Mouse (Mus musculus): ENCODE data around the gene Dbn1.

Gene Dbn1

GRCm38 (mm10) chr13:55510668-55511491 lies 23.0 kb upstream of the Dbn1 start:
- DNase-seq (ENCODE audit: low spot score in 2 of 2), result no peak

DNA sequence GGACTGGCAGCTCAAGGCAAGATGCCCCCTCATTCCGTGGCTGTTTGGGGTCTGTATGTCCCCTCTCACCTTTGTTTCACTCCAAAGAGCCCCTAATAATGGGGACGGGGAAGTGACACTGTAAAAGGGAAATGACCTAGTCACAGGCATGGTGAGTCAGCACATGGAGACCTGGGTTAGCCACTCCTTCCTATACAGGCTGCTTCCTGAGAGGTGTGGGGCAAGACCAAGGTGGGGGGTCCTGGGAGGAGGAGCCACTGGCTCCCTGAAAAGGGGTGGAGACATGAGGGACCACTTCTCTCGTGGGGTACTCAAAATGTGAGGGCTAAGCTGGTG lies 22.4 kb upstream of the Dbn1 start:
- DNase-seq (ENCODE audit: low spot score in 2 of 2), result no peak

DNA sequence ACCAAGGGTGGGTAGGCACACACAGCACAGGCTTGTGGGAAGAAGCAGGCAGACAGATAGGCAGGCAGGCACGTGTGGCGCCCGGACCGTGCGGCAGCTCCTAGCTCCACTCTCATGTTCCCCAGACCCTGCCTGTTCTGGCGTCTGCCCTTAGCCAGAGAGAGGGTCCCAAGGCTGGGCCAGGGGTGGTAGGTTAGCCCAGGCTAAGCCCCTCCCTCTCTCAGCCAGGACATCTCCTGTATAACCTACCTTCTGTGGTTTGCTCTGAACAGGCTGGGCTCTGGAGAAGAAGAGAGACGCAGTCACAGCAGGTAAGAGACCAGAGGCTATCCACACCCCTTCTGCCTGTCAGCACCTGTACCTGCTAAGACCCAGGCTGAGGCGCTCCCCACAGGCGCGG lies 20.6 kb upstream of the Dbn1 start:
- DNase-seq (ENCODE audit: low spot score in 2 of 2), result no peak

- DNase-seq (ENCODE audit: low spot score in 2 of 2), result no peak
Measured at GRCm38 (mm10) chr13:55507877-55508276, 20.0 kb upstream of the Dbn1 start.

GRCm38 (mm10) chr13:55506697-55507096 lies 18.8 kb upstream of the Dbn1 start:
- DNase-seq (ENCODE audit: low spot score in 2 of 2), result no peak

GRCm38 (mm10) chr13:55505810-55506209 lies 17.9 kb upstream of the Dbn1 start:
- no peak for DNase-seq (ENCODE audit: low spot score in 2 of 2)

DNA sequence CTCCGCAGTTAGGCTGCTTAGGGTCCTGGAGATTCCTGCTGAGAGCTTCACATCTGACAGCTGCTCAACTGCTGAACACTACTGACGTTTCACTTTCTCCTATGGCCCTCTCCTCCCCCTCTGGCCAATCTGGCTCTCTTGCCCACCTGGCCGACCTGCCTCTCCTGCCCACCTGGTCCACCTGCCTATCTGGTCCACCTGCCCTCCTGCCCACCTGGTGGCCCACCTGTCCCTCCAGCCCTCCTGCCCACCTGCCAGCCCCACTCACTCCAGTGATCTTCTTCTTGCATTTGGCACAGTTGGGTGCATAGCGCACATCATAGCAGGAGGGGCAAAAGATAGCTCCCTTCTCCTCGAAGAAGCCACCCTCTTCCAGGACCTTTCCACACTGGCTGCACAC lies 16.5 kb upstream of the Dbn1 start:
- no peak for DNase-seq (ENCODE audit: low spot score in 2 of 2)

DNA sequence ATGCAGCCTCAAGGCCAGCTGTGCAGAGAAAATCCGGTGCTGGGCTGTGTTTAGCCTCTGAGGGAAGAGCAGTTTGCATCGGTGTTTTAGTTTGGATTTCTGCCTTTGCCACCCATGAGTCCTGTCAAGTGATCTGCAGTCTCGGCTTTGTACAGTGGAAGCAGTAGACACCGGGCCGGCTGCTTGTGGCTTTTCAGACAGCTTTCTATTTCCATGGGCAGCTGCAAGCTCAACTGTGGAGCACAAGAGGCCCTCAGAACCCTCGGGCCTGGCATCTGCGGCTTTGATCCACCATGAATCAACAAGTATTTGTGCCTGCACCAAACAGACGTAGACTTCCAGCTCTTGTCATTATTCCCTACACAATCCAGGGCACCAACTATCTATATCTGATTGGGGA lies 14.5 kb upstream of the Dbn1 start:
- DNase-seq (ENCODE audit: low spot score in 2 of 2), result no peak

DNA sequence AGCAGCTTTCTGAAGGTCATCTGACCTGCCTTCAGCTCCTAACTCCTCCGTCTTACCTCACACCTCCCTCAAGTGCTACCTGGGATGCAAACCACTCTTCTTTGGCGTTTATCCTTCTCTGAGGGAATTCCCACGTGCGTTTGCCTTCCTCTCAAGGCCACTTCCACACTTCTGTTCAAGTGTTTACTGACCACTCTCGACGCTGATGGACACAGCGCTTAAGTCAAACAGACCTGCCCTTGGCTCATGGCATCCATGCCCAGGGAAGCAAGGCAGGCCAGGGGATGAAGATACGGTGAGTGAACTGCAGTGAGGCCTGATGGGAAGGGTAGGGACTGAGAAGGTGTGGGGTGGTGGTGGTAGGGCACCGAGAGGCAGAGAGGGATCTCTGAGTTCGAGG lies 12.7 kb upstream of the Dbn1 start:
- no peak for DNase-seq (ENCODE audit: low spot score in 2 of 2)

DNA sequence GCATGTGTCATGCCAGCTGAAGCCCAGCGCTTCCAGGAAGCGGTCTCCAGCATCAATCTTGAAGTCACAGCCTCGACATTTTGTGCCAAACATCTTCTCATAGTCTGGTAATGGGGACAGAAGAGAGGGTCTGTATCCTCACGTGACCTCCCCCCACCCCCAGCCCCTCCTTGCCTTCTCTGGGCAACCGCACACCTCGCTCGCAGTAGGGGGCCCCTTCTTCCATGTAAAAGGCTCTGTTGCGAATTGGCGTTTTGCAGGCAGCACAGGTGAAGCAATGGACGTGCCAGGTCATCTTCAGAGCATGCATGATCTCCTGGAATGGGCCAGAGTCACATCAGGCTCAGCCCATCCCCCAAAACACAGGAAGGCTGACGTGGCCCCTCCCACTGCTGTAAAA lies 11.0 kb upstream of the Dbn1 start:
- no peak for DNase-seq (ENCODE audit: low spot score in 2 of 2)

DNA sequence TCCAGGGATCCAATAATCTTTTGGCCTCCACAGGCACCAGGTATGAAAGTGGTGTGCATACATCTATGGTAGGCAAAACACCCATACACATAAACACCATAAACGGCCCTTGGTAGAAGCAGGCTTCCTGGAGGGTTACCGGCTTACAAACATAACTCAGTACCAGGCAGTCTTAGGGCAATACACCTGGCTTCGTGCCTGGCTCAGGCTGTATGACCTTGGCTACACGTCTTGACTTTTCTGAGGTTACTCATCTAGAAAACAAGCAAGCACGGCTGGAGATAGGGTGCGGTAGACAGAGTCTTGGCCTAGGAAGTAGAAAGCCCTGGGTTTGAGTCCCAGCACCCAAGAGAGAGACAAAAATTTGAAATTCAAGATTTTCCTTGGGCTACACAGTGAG lies 8.8 kb upstream of the Dbn1 start:
- DNase-seq (ENCODE audit: low spot score in 2 of 2), result no peak

- no peak for DNase-seq (ENCODE audit: low spot score in 2 of 2)
Measured at GRCm38 (mm10) chr13:55495702-55496101, 7.8 kb upstream of the Dbn1 start.

GRCm38 (mm10) chr13:55494883-55495621 lies 7.1 kb upstream of the Dbn1 start:
- DNase-seq (ENCODE audit: low spot score in 2 of 2), result peak in 1 of 2 experiments; percentile 28

- no peak for DNase-seq (ENCODE audit: low spot score in 2 of 2)
Measured at GRCm38 (mm10) chr13:55494257-55494656, 6.3 kb upstream of the Dbn1 start.

DNA sequence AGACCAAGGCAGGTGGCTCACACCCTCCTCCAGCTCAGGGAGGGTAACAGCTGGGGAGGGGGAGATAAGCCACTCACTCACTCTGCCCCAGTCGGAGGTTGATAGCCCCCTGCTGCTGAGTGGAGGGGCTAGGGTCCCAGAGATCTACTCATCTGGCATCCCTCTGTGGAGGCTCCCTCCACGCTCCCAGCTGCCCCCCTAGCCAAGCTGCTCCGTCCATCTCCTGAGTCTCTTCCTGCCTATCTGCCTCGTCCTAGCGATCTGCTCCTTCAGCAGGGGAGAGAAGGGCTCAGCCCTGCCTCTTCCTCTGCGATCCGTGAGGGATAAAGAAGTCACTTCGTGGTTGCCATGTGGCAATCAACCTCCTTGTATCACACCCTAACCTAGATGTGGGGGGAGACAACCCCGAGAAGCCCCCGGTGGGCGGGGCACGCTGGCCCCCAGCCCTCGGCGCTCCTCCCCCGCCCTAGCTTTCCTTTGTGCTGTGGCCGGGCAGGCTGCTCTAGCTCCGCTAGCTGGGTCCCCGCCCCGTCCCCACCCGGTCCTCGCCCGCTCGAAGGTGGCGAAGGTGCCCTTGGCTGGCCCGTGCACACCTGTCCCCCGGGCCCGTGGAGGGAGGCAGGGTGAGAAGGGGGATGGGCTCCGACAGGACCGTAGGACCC lies 864 bp downstream of the Dbn1 start:
- peak in 1 of 2 experiments; percentile 26 for DNase-seq (ENCODE audit: low spot score in 2 of 2)

- peak in 1 of 2 experiments; percentile 36 for DNase-seq (ENCODE audit: low spot score in 2 of 2)
Measured at GRCm38 (mm10) chr13:55486029-55486794, 1.7 kb downstream of the Dbn1 start.

GRCm38 (mm10) chr13:55484520-55485088 lies 3.3 kb downstream of the Dbn1 start:
- DNase-seq (ENCODE audit: low spot score in 2 of 2), result no peak

- DNase-seq (ENCODE audit: low spot score in 2 of 2), result peak; percentile 90 to 94
Measured at GRCm38 (mm10) chr13:55483593-55483992, 4.3 kb downstream of the Dbn1 start.

DNA sequence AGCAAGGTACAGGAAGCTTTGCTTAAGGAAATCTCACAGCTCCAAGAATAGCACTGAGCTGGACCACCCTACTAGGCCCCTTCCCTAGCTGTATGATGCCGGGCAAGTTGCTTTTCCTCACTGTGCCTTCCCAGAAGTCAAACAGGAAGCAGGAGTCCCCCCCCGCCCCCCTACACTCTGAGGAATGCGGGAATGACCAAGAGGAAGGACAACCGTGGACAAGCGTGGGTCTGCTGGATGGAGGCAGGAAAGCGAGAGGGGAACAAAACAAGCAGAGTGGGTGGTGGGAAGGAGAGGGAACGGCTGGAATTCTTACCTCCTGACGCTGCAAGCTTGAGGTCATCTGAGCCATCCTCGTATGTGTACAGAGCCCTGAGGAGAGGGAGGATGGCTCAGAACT lies 4.8 kb downstream of the Dbn1 start:
- no peak for DNase-seq (ENCODE audit: low spot score in 2 of 2)

DNA sequence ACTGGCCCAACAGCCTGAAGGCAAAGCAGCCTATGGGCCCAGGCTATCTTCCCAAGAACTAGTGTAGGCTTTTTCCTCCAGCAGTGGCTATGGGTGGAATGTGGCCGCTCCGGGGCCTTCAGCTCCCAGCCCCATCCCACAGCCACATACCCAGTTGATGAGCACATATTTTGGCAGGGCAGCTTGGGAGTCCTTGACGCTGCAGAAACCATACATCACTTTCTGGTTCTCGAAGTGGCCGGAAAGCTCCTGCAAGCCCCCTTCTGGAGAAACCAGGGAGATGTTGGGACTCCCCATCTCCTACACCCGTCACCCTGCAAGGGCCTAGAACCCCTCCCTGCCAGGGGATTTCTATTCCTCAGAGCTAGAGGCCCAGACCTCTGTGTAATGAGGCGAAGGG lies 5.4 kb downstream of the Dbn1 start:
- DNase-seq (ENCODE audit: low spot score in 2 of 2), result no peak

DNA sequence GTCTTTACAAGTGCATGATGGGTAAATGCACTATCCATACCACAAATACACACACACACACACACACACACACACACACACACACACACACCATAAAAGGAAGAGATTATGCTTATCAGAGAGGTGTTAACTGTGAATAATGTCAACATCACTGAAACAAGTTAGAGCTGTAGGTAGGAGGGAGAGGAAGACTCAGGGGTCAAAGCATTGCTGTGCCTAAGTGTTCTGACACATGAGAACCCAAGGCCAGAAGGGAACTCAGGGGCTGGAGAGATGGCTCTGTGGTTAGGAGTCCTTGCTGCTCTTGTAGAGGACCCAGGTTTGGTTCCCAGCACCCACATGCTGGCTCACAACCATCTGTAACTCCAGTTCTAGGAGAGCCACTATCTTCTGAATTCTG lies 8.0 kb downstream of the Dbn1 start:
- DNase-seq (ENCODE audit: low spot score in 2 of 2), result no peak

DNA sequence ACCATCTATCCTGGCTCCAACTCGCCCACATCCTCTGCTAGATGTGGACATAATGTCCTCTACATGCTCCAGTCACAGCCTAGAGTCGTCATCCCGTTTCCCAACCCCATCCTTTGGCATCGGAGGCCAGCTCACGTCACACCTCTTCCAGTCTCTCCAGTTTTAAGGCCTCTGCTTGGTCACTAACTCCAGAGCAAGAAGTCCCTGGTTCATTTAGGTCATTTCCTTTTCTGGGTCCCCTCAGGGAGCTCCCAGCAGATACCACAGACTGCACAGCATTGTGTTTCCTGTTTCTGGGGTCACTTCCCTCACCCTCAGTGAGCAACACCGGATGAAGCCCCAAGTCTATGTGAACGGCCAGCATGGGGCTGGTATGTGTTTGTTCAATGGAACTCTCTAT lies 8.9 kb downstream of the Dbn1 start:
- no peak for DNase-seq (ENCODE audit: low spot score in 2 of 2)

Measured in left cerebral cortex, adult 9 months (tissue).